Mouse (Mus musculus) limb, embryonic 13.5 days (tissue): ENCODE measurements around the gene Olfr1248. TPM values are rescaled to one million over a fixed set of nuclear protein-coding genes. Genes with fewer than 3 reads are reported as not detected.
"Not testable (repeated sequence)": the region's sequence is repeated elsewhere in the genome, so short reads cannot be mapped to it uniquely, and the experiment has no call there.

Experiments used
- ATAC-seq: fragments of 200-750 bp; cut with Nextera tagmentation; 2 replicates; pipeline ENCODE4 v1.8.0; 2017; ENCODE audit warnings: low read depth, moderate number of reproducible peaks, moderate TSS enrichment; ENCODE audit not compliant: low FRiP score
- H3K27ac ChIP-seq: fragments of 300-500 bp; sonication (generic); 2 replicates; pipeline ENCODE4 v1.5.1; 2015; ENCODE audit warnings: inconsistent platforms, mild to moderate bottlenecking, moderate library complexity
- H3K27me3 ChIP-seq: fragments of 300-500 bp; sonication (generic); 2 replicates; pipeline ENCODE4 v1.6.1; 2015; ENCODE audit warnings: mild to moderate bottlenecking, inconsistent platforms
- H3K36me3 ChIP-seq: fragments of 300-500 bp; sonication (generic); 2 replicates; pipeline ENCODE4 v1.6.1; 2015; ENCODE audit warnings: inconsistent platforms, mild to moderate bottlenecking, moderate library complexity
- H3K4me1 ChIP-seq: fragments of 300-500 bp; sonication (generic); 2 replicates; pipeline ENCODE4 v1.6.1; 2015; ENCODE audit warnings: inconsistent platforms
- H3K4me2 ChIP-seq: fragments of 300-500 bp; sonication (generic); replicated peaks from 2 replicates; pipeline ENCODE4 v1.6.1; 2015; ENCODE audit warnings: inconsistent platforms, mild to moderate bottlenecking, moderate library complexity
- H3K4me3 ChIP-seq: fragments of 300-500 bp; sonication (generic); 2 replicates; pipeline ENCODE4 v1.5.1; 2015; ENCODE audit warnings: moderate library complexity, mild to moderate bottlenecking, inconsistent platforms
- H3K9ac ChIP-seq: fragments of 300-500 bp; sonication (generic); 2 replicates; pipeline ENCODE4 v1.6.1; 2015; ENCODE audit warnings: mild to moderate bottlenecking, inconsistent platforms
- H3K9me3 ChIP-seq: fragments of 300-500 bp; sonication (generic); 2 replicates; pipeline ENCODE4 v1.6.1; 2016; ENCODE audit warnings: inconsistent platforms
- WGBS: fragments of 180-500 bp; shearing (Covaris S2); methylation state at CpG from one replicate; pipeline ENCODE4 v1.1.7; 2015; 5-methylcytosine and 5-hydroxymethylcytosine counted together
- polyA plus RNA-seq: library from polyadenylated mRNA; unstranded; fragments of >200 nt; fragmentation: Nextera tagmentation; extraction: Ambion mirVana; gene quantifications from 2 replicates; pipeline ENCODE4 v1.2.1, GENCODE M21; 2015

Gene Olfr1248
- polyA plus RNA-seq = not detected in 2 replicates

- H3K4me1 ChIP-seq, H3K4me2 ChIP-seq, H3K9me3 ChIP-seq, H3K4me3 ChIP-seq, H3K9ac ChIP-seq, H3K27ac ChIP-seq, ATAC-seq, H3K36me3 ChIP-seq, H3K27me3 ChIP-seq: not testable (repeated sequence)
- WGBS = 98% methylated on average over 1 of the region's 1 CpGs
These were observed at the start of gene Olfr1248 for GRCm38 (mm10) chr2:89618145-89618544. TSS of gene Olfr1248 (minus strand) at chr2:89618245.

- Histone ChIP-seq H3K4me3 (no peak within 1 kb of the TSS), H3K9me3 (no peaks in the 10 kb centered on the region), H3K27me3 (no peaks in the 10 kb centered on the region), H3K4me1 (no peaks in the 10 kb centered on the region), H3K27ac (no peak within 1 kb of the TSS), H3K4me2 (no peak within 1 kb of the TSS), H3K9ac (no peak within 1 kb of the TSS), H3K36me3 (no peaks in the 10 kb centered on the region)
- ATAC-seq = no peak
These were observed 43.3 kb upstream of the Olfr1248 start, which contains the start of gene Olfr1250 for GRCm38 (mm10) chr2:89661367-89661766. TSS of gene Olfr1250 (minus strand) at chr2:89661467.

GRCm38 (mm10) chr2:89634883-89635282, 16.8 kb upstream of the Olfr1248 start, which contains the start of gene Olfr1249:
TSS of gene Olfr1249 (minus strand) at chr2:89634983.
- no peak within 1 kb of the TSS for H3K9ac ChIP-seq
- no peaks in the 10 kb centered on the region for H3K9me3 ChIP-seq
- no peak within 1 kb of the TSS for H3K4me3 ChIP-seq
- H3K27me3 ChIP-seq = no peaks in the 10 kb centered on the region
- H3K27ac ChIP-seq = no peak within 1 kb of the TSS
- 89% methylated on average over 2 of the region's 2 CpGs for WGBS
- no peak within 1 kb of the TSS for H3K4me2 ChIP-seq
- no peaks in the 10 kb centered on the region for H3K36me3 ChIP-seq
- no peak for ATAC-seq
- H3K4me1 ChIP-seq = no peaks in the 10 kb centered on the region

- Histone ChIP-seq H3K4me3 (no peak within 1 kb of the TSS), H3K27ac (no peak within 1 kb of the TSS), H3K4me1 (no peaks in the 10 kb centered on the region), H3K36me3 (no peaks in the 10 kb centered on the region), H3K9me3 (no peaks in the 10 kb centered on the region), H3K4me2 (no peak within 1 kb of the TSS), H3K9ac (no peak within 1 kb of the TSS), H3K27me3 (no peaks in the 10 kb centered on the region)
- 87% methylated on average over 2 of the region's 2 CpGs for WGBS
- ATAC-seq = no peak
These were observed 4.0 kb downstream of the Olfr1248 start, which contains the start of gene Olfr1247 for GRCm38 (mm10) chr2:89614030-89614429. TSS of gene Olfr1247 (minus strand) at chr2:89614130.

- Histone ChIP-seq H3K36me3 (no peaks in the 10 kb centered on the region), H3K9ac (no peak within 1 kb of the TSS), H3K4me1 (no peaks in the 10 kb centered on the region), H3K27me3 (no peaks in the 10 kb centered on the region), H3K4me2 (no peak within 1 kb of the TSS), H3K4me3 (no peak within 1 kb of the TSS), H3K27ac (no peak within 1 kb of the TSS), H3K9me3 (no peaks in the 10 kb centered on the region)
- no peak for ATAC-seq
- 68% methylated on average over 2 of the region's 2 CpGs for WGBS
These were observed 25.0 kb downstream of the Olfr1248 start, which contains the start of gene Olfr1246 for GRCm38 (mm10) chr2:89593057-89593456. TSS of gene Olfr1246 (minus strand) at chr2:89593157.

- Histone ChIP-seq H3K9me3 (no peaks in the 10 kb centered on the region), H3K36me3 (no peaks in the 10 kb centered on the region), H3K4me1 (no peaks in the 10 kb centered on the region), H3K4me2 (no peak within 1 kb of the TSS), H3K9ac (no peak within 1 kb of the TSS), H3K27ac (no peak within 1 kb of the TSS), H3K4me3 (no peak within 1 kb of the TSS), H3K27me3 (no peaks in the 10 kb centered on the region)
- 88% methylated on average over 1 of the region's 1 CpGs for WGBS
- no peak for ATAC-seq
These were observed 39.7 kb downstream of the Olfr1248 start, which contains the start of gene Olfr1245 for GRCm38 (mm10) chr2:89578347-89578746. TSS of gene Olfr1245 (minus strand) at chr2:89578447.

Other genes starting within 250 kb of the Olfr1248 start
- gene Olfr1238, start 208.6 kb downstream of the Olfr1248 start, polyA plus RNA-seq = not detected in 2 replicates
- gene Olfr1239, start 197.8 kb downstream of the Olfr1248 start, polyA plus RNA-seq = not detected in 2 replicates
- not detected in 2 replicates for gene Olfr1240, start 175.2 kb downstream of the Olfr1248 start, polyA plus RNA-seq
- gene Olfr1241, start 131.1 kb downstream of the Olfr1248 start, polyA plus RNA-seq = not detected in 2 replicates
- gene Olfr1242, start 119.9 kb downstream of the Olfr1248 start, polyA plus RNA-seq = not detected in 2 replicates
- not detected in 2 replicates for gene Olfr1243, start 86.8 kb downstream of the Olfr1248 start, polyA plus RNA-seq
- gene Olfr1245, start 39.8 kb downstream of the Olfr1248 start, polyA plus RNA-seq = not detected in 2 replicates
- not detected in 2 replicates for gene Olfr1246, start 25.1 kb downstream of the Olfr1248 start, polyA plus RNA-seq
- not detected in 2 replicates for gene Olfr1247, start 4.1 kb downstream of the Olfr1248 start, polyA plus RNA-seq
- not detected in 2 replicates for gene Olfr1249, start 16.7 kb upstream of the Olfr1248 start, polyA plus RNA-seq
- not detected in 2 replicates for gene Olfr1250, start 43.2 kb upstream of the Olfr1248 start, polyA plus RNA-seq
- gene Olfr1251, start 53.7 kb upstream of the Olfr1248 start, polyA plus RNA-seq = not detected in 2 replicates
- not detected in 2 replicates for gene Olfr1252, start 106.8 kb upstream of the Olfr1248 start, polyA plus RNA-seq
- not detected in 2 replicates for gene Olfr1253, start 138.8 kb upstream of the Olfr1248 start, polyA plus RNA-seq
- gene Olfr1254, start 175.4 kb upstream of the Olfr1248 start, polyA plus RNA-seq = not detected in 2 replicates
- not detected in 2 replicates for gene Olfr1255, start 193.8 kb upstream of the Olfr1248 start, polyA plus RNA-seq
- gene Olfr1256, start 223.3 kb upstream of the Olfr1248 start, polyA plus RNA-seq = not detected in 2 replicates
- not detected in 2 replicates for gene Olfr48, start 230.0 kb upstream of the Olfr1248 start, polyA plus RNA-seq